Mouse (Mus musculus): ENCODE data around the gene Sept12. TPM values are rescaled to one million over a fixed set of nuclear protein-coding genes. Genes with fewer than 3 reads are reported as not detected.
A peak's percentile ranks its signal among the peaks of the same experiment; 100 is the strongest.

Gene Sept12
- total and polyA plus RNA-seq, 3 experiments, result 0.20 TPM; not detected in 2

- no peaks in the 10 kb centered on the region for H3K36me3 ChIP-seq (ENCODE audit: control insufficient read depth, insufficient read depth, low read length)
- no peak for DNase-seq
- TF ChIP-seq POLR2A (IDR thresholded peaks at IDR 0.05; ENCODE audit: insufficient read depth, low read depth, low read length) (no peak), EP300 (IDR thresholded peaks at IDR 0.05; ENCODE audit: insufficient read depth, low read depth, low read length) (no peak), CTCF (IDR thresholded peaks at IDR 0.05) (no peak)
- H3K27ac ChIP-seq, result no peak overlapping the region
- H3K4me1 ChIP-seq (ENCODE audit: control insufficient read depth, insufficient read depth, low read length), result no peaks in the 10 kb centered on the region; the same call in 1 of the 2 replicates
- intact Hi-C loops (cut with DNase I), result no loop called here
- no peaks in the 10 kb centered on the region for H3K79me2 ChIP-seq (replicated peaks; ENCODE audit: control insufficient read depth, insufficient read depth, low read length)
- no peaks in the 10 kb centered on the region for H3K27me3 ChIP-seq (ENCODE audit: control insufficient read depth, insufficient read depth, low read length)
- H3K4me3 ChIP-seq, result no peak overlapping the region
- no peak overlapping the region for H3K9ac ChIP-seq (ENCODE audit: low read depth, low read length)
- WGBS, result 55% methylated on average over 4 of the region's 4 CpGs
Measured at GRCm38 (mm10) chr16:4945415-4945814, 52.2 kb downstream of the Sept12 start.

- Histone ChIP-seq H3K9ac (ENCODE audit: low read depth, low read length) (no peak overlapping the region), H3K4me1 (ENCODE audit: control insufficient read depth, insufficient read depth, low read length) (peaks cover 2% of the 10 kb centered on the region), H3K79me2 (replicated peaks; ENCODE audit: control insufficient read depth, insufficient read depth, low read length) (no peaks in the 10 kb centered on the region; the same call in 1 of the 2 replicates), H3K27ac (no peak overlapping the region), H3K27me3 (ENCODE audit: control insufficient read depth, insufficient read depth, low read length) (no peaks in the 10 kb centered on the region), H3K4me3 (no peak overlapping the region), H3K36me3 (ENCODE audit: control insufficient read depth, insufficient read depth, low read length) (no peaks in the 10 kb centered on the region)
- intact Hi-C loops (cut with DNase I), result no loop called here
- 96% methylated on average over 3 of the region's 3 CpGs for WGBS
- no peak for TF ChIP-seq POLR2A (IDR thresholded peaks at IDR 0.05; ENCODE audit: insufficient read depth, low read depth, low read length)
- TF ChIP-seq EP300 (IDR thresholded peaks at IDR 0.05; ENCODE audit: insufficient read depth, low read depth, low read length), result no peak
- no peak for TF ChIP-seq CTCF (IDR thresholded peaks at IDR 0.05)
- no peak for DNase-seq
Measured at GRCm38 (mm10) chr16:4943431-4943830, 54.2 kb downstream of the Sept12 start.

GRCm38 (mm10) chr16:4942868-4943267, 54.8 kb downstream of the Sept12 start:
- Histone ChIP-seq H3K36me3 (ENCODE audit: control insufficient read depth, insufficient read depth, low read length) (no peaks in the 10 kb centered on the region), H3K79me2 (replicated peaks; ENCODE audit: control insufficient read depth, insufficient read depth, low read length) (no peaks in the 10 kb centered on the region; the same call in 1 of the 2 replicates)
- intact Hi-C loops (cut with DNase I), result no loop called here

GRCm38 (mm10) chr16:4941016-4941415, 56.6 kb downstream of the Sept12 start:
- no peaks in the 10 kb centered on the region for H3K36me3 ChIP-seq (ENCODE audit: control insufficient read depth, insufficient read depth, low read length)
- TF ChIP-seq POLR2A (IDR thresholded peaks at IDR 0.05; ENCODE audit: insufficient read depth, low read depth, low read length) (no peak), EP300 (IDR thresholded peaks at IDR 0.05; ENCODE audit: insufficient read depth, low read depth, low read length) (no peak)

More at GRCm38 (mm10) chr16:4942868-4943267, 54.8 kb downstream of the Sept12 start:
- H3K4me1 ChIP-seq (ENCODE audit: control insufficient read depth, insufficient read depth, low read length), result peaks cover 2% of the 10 kb centered on the region
- H3K27ac ChIP-seq, result no peak overlapping the region
- no peak overlapping the region for H3K9ac ChIP-seq (ENCODE audit: low read depth, low read length)
- DNase-seq, result no peak
- H3K4me3 ChIP-seq, result no peak overlapping the region
- TF ChIP-seq EP300 (IDR thresholded peaks at IDR 0.05; ENCODE audit: insufficient read depth, low read depth, low read length), result no peak
- no peak for TF ChIP-seq POLR2A (IDR thresholded peaks at IDR 0.05; ENCODE audit: insufficient read depth, low read depth, low read length)
- no peak for TF ChIP-seq CTCF (IDR thresholded peaks at IDR 0.05)
- no peaks in the 10 kb centered on the region for H3K27me3 ChIP-seq (ENCODE audit: control insufficient read depth, insufficient read depth, low read length)
- WGBS, result 92% methylated on average over 8 of the region's 8 CpGs

GRCm38 (mm10) chr16:4940311-4940850, 57.3 kb downstream of the Sept12 start:
- no peak overlapping the region for H3K27ac ChIP-seq
- 87% methylated on average over 10 of the region's 10 CpGs for WGBS
- no peaks in the 10 kb centered on the region; the same call in 1 of the 2 replicates for H3K79me2 ChIP-seq (replicated peaks; ENCODE audit: control insufficient read depth, insufficient read depth, low read length)
- intact Hi-C loops (cut with DNase I), result no loop called here
- H3K4me1 ChIP-seq (ENCODE audit: control insufficient read depth, insufficient read depth, low read length), result peaks cover 11% of the 10 kb centered on the region
- no peak overlapping the region for H3K4me3 ChIP-seq
- no peak for DNase-seq
- H3K36me3 ChIP-seq (ENCODE audit: control insufficient read depth, insufficient read depth, low read length), result no peaks in the 10 kb centered on the region
- TF ChIP-seq CTCF (IDR thresholded peaks at IDR 0.05) (no peak), POLR2A (IDR thresholded peaks at IDR 0.05; ENCODE audit: insufficient read depth, low read depth, low read length) (no peak), EP300 (IDR thresholded peaks at IDR 0.05; ENCODE audit: insufficient read depth, low read depth, low read length) (no peak)
- H3K9ac ChIP-seq (ENCODE audit: low read depth, low read length), result no peak overlapping the region
- H3K27me3 ChIP-seq (ENCODE audit: control insufficient read depth, insufficient read depth, low read length), result no peaks in the 10 kb centered on the region

More at GRCm38 (mm10) chr16:4941016-4941415, 56.6 kb downstream of the Sept12 start:
- no peak overlapping the region for H3K27ac ChIP-seq
- no peaks in the 10 kb centered on the region; the same call in 1 of the 2 replicates for H3K79me2 ChIP-seq (replicated peaks; ENCODE audit: control insufficient read depth, insufficient read depth, low read length)
- no peak overlapping the region for H3K9ac ChIP-seq (ENCODE audit: low read depth, low read length)
- DNase-seq, result no peak
- H3K27me3 ChIP-seq (ENCODE audit: control insufficient read depth, insufficient read depth, low read length), result no peaks in the 10 kb centered on the region
- intact Hi-C loops (cut with DNase I), result no loop called here
- H3K4me3 ChIP-seq, result no peak overlapping the region
- peaks cover 8% of the 10 kb centered on the region for H3K4me1 ChIP-seq (ENCODE audit: control insufficient read depth, insufficient read depth, low read length)

GRCm38 (mm10) chr16:4939412-4939811, 58.2 kb downstream of the Sept12 start:
- intact Hi-C loops (cut with DNase I), result loop anchor here (1.0 kb wide), 1 partner anchor 24 kb away; no protein-coding TSS in a partner anchor
- H3K9ac ChIP-seq (ENCODE audit: low read depth, low read length), result peak overlapping the region; percentile 88
- no peaks in the 10 kb centered on the region for H3K36me3 ChIP-seq (ENCODE audit: control insufficient read depth, insufficient read depth, low read length)
- TF ChIP-seq EP300 (IDR thresholded peaks at IDR 0.05; ENCODE audit: insufficient read depth, low read depth, low read length) (no peak), CTCF (IDR thresholded peaks at IDR 0.05) (no peak)
- H3K27ac ChIP-seq, result peak overlapping the region; percentile 82
- peak in 1 of 2 experiments; percentile 36 for DNase-seq
- H3K4me1 ChIP-seq (ENCODE audit: control insufficient read depth, insufficient read depth, low read length), result peaks cover 12% of the 10 kb centered on the region
- WGBS, result 3% methylated on average over 16 of the region's 16 CpGs
- peak overlapping the region; percentile 83 for H3K4me3 ChIP-seq
- no peaks in the 10 kb centered on the region for H3K27me3 ChIP-seq (ENCODE audit: control insufficient read depth, insufficient read depth, low read length)
- H3K79me2 ChIP-seq (replicated peaks; ENCODE audit: control insufficient read depth, insufficient read depth, low read length), result no peaks in the 10 kb centered on the region; the same call in 1 of the 2 replicates

Measured in heart, adult 2 months (tissue).